Mouse (Mus musculus) midbrain, embryonic 11.5 days (tissue): ENCODE measurements at regions not wholly inside any gene's neighbourhood (a gene's known extent, or its start where the extent isn't known, plus 50 kb on each side); places are given as distances from the start of the nearest gene placed in this dataset.

Experiments used
- ATAC-seq: fragments of 200-750 bp; cut with Nextera tagmentation; 2 replicates; pipeline ENCODE4 v1.8.0; 2017; ENCODE audit warnings: moderate TSS enrichment, moderate library complexity; ENCODE audit not compliant: low FRiP score
- DNase-seq: peaks from one replicate; pipeline ENCODE4 v3.0.0; 2015; ENCODE audit warnings: low spot score; ENCODE audit errors: missing footprints
- H3K27ac ChIP-seq: fragments of 300-500 bp; sonication (generic); 2 replicates; pipeline ENCODE4 v1.5.1; 2014; ENCODE audit warnings: low read depth, low read length
- H3K27me3 ChIP-seq: fragments of 300-500 bp; sonication (generic); 2 replicates; pipeline ENCODE4 v1.6.1; 2014; ENCODE audit warnings: mild to moderate bottlenecking, low read length, moderate library complexity, mixed read lengths; ENCODE audit not compliant: control insufficient read depth, insufficient read depth
- H3K36me3 ChIP-seq: fragments of 300-500 bp; sonication (generic); 2 replicates; pipeline ENCODE4 v1.6.1; 2014; ENCODE audit warnings: mild to moderate bottlenecking, low read length, moderate library complexity, mixed read lengths; ENCODE audit not compliant: control insufficient read depth, insufficient read depth
- H3K4me1 ChIP-seq: fragments of 300-500 bp; sonication (generic); 2 replicates; pipeline ENCODE4 v1.6.1; 2014; ENCODE audit warnings: low read length; ENCODE audit not compliant: control insufficient read depth, insufficient read depth
- H3K4me2 ChIP-seq: fragments of 300-500 bp; sonication (generic); 2 replicates; pipeline ENCODE4 v1.6.1; 2014; ENCODE audit warnings: mild to moderate bottlenecking, moderate library complexity
- H3K4me3 ChIP-seq: fragments of 300-500 bp; sonication (generic); 2 replicates; pipeline ENCODE4 v1.5.1; 2014; ENCODE audit warnings: low read depth, low read length
- H3K9ac ChIP-seq: fragments of 300-500 bp; sonication (generic); 2 replicates; pipeline ENCODE4 v1.6.1; 2014; ENCODE audit warnings: low read length
- H3K9me3 ChIP-seq: fragments of 300-500 bp; sonication (generic); 2 replicates; pipeline ENCODE4 v1.6.1; 2016; ENCODE audit warnings: low read length; ENCODE audit not compliant: control insufficient read depth
- WGBS: fragments of 180-500 bp; shearing (Covaris S2); extraction: QIAGEN DNeasy Blood & Tissue Kit; methylation state at CpG from one replicate; pipeline ENCODE4 v1.1.7; 2014; 5-methylcytosine and 5-hydroxymethylcytosine counted together

DNA sequence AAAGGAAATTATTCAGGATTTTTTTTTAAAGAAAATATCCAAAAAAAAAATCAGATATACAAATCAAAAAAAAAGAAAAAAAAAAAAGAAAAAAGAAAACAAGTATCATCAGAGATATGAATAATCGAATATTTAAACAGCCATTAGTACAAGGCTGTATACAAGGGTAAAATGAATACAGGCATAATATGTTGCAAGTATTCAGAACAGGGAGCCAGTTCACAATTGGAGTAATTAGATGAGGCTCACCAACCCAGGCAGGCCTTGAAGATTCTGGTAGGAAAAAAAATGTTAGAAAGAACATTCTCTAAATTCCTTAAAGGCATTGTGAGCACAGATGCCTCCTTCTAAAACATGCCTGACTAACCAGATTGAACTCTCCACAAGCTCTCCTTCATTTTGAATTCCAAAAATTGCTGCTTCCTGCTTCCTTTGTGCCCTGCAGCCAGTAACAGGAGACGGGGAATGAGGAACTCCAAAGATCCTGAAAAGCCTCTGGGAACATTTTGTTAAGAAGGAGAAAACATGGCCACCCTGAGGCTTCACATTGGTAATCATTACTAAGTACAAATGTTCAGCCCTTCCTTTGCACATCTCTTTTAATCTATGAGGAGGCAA, 590.6 kb upstream of the Diaph2 start:
- H3K9me3 ChIP-seq: no peaks in the 10 kb centered on the region
- DNase-seq (no peak), ATAC-seq (peak; percentile 57; the same call in 1 of the 2 replicates)
- no peak overlapping the region for H3K27ac ChIP-seq
- no peaks in the 10 kb centered on the region for H3K36me3 ChIP-seq
- H3K4me1 ChIP-seq: no peaks in the 10 kb centered on the region
- no peak overlapping the region for H3K9ac ChIP-seq
- no peak overlapping the region for H3K4me2 ChIP-seq
- WGBS: 58% methylated on average over 2 of the region's 2 CpGs
- H3K27me3 ChIP-seq: no peaks in the 10 kb centered on the region
- H3K4me3 ChIP-seq: no peak overlapping the region
